Mouse (Mus musculus) liver, embryonic 14.5 days (tissue): Measurements from ENCODE around the gene Lrp8.

Source experiments
- CTCF ChIP-seq: IDR thresholded peaks from 2 replicates; pipeline ENCODE4 v1.5.1; 2016; ENCODE audit warnings: antibody characterized with exemption, low read depth, control low read depth
- EP300 ChIP-seq: IDR thresholded peaks from 2 replicates; pipeline ENCODE4 v1.6.1; 2016; ENCODE audit warnings: antibody characterized with exemption, low read depth

DNA sequence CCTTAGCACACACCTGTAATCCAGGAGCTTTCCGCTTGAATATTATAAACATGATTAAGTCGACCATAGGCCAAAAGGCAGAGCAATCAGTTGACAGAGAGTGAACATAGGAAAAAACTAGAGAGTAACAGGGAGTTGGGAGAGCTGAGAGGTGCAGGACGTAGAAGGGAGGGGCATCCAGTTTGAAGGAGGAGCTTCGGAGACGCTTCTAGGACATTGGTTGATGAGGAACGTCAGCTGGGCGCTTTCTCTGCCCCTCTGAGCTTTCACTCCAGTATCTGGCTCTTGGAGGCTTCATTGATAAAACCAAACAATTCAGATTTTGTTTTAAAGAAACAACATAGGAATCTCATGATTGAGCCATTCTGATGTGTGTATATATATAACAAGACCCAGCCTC lies 84.3 kb downstream of the Lrp8 start:
- TF ChIP-seq CTCF = no peak
- no peak for TF ChIP-seq EP300
